Mouse (Mus musculus) testis, adult 2 months (tissue): ENCODE measurements around the gene Ly6g6d.

Source experiments
- CTCF ChIP-seq: fragments of 200-500 bp; IDR thresholded peaks from 2 replicates; pipeline ENCODE4 v1.5.1; 2012; ENCODE audit warnings: low read depth, mild to moderate bottlenecking, inconsistent platforms, low read length, moderate library complexity; ENCODE audit not compliant: control insufficient read depth, insufficient read depth, insufficient replicate concordance
- POLR2A ChIP-seq: fragments of 200-500 bp; IDR thresholded peaks from 2 replicates; pipeline ENCODE4 v1.6.1; 2012; ENCODE audit warnings: low read depth, mild to moderate bottlenecking, inconsistent platforms, low read length, moderate library complexity; ENCODE audit not compliant: control insufficient read depth

GRCm38 (mm10) chr17:35085208-35085865, 7.5 kb upstream of the Ly6g6d start, which contains the start of gene Ly6g6f:
- TF ChIP-seq CTCF (no peak), POLR2A (no peak)
